Mouse (Mus musculus) forebrain, embryonic 14.5 days (tissue): Measurements from ENCODE around the gene Trim27. TPM values are rescaled to one million over a fixed set of nuclear protein-coding genes. Genes with fewer than 3 reads are reported as not detected.

ENCODE experiments used
- ATAC-seq: fragments of 200-750 bp; cut with Nextera tagmentation; 2 replicates; pipeline ENCODE4 v1.8.0; 2017; ENCODE audit warnings: mild to moderate bottlenecking, moderate library complexity
- DNase-seq: peaks from one replicate; pipeline ENCODE4 v3.0.0-alpha.2; 2015; ENCODE audit warnings: low spot score
- H3K27ac ChIP-seq: fragments of 300-500 bp; sonication (generic); 2 replicates; pipeline ENCODE4 v1.5.1; 2014; ENCODE audit warnings: low read depth, mild to moderate bottlenecking, control low read depth, low read length, moderate library complexity
- H3K27me3 ChIP-seq: fragments of 300-500 bp; sonication (generic); replicated peaks from 2 replicates; pipeline ENCODE4 v1.6.1; 2014; ENCODE audit warnings: low read length, control low read depth, mixed read lengths; ENCODE audit not compliant: control insufficient read depth, insufficient read depth
- H3K36me3 ChIP-seq: fragments of 300-500 bp; sonication (generic); 2 replicates; pipeline ENCODE4 v1.6.1; 2014; ENCODE audit warnings: low read length, control low read depth; ENCODE audit not compliant: control insufficient read depth, insufficient read depth
- H3K4me1 ChIP-seq: fragments of 300-500 bp; sonication (generic); 2 replicates; pipeline ENCODE4 v1.6.1; 2014; ENCODE audit warnings: antibody characterized with exemption, low read length, control low read depth; ENCODE audit not compliant: control insufficient read depth, insufficient read depth
- H3K4me2 ChIP-seq: fragments of 300-500 bp; sonication (generic); 2 replicates; pipeline ENCODE4 v1.6.1; 2014; ENCODE audit warnings: mild to moderate bottlenecking, control low read depth, low read length
- H3K4me3 ChIP-seq: fragments of 300-500 bp; sonication (generic); 2 replicates; pipeline ENCODE4 v1.5.1; 2014; ENCODE audit warnings: low read depth, low read length, control low read depth
- H3K9ac ChIP-seq: fragments of 300-500 bp; sonication (generic); 2 replicates; pipeline ENCODE4 v1.6.1; 2014; ENCODE audit warnings: mild to moderate bottlenecking, low read length, control low read depth, moderate library complexity
- H3K9me3 ChIP-seq: fragments of 300-500 bp; sonication (generic); replicated peaks from 2 replicates; pipeline ENCODE4 v1.6.1; 2016; ENCODE audit warnings: low read length, control low read depth, mixed read lengths; ENCODE audit not compliant: control insufficient read depth
- WGBS: fragments of 180-500 bp; shearing (Covaris S2); extraction: QIAGEN DNeasy Blood & Tissue Kit; methylation state at CpG from one replicate; pipeline ENCODE4 v1.1.7; 2014; 5-methylcytosine and 5-hydroxymethylcytosine counted together
- polyA plus RNA-seq: library from polyadenylated mRNA; unstranded; fragments of >200 nt; fragmentation: Nextera tagmentation; extraction: Ambion mirVana; gene quantifications from 2 replicates; pipeline ENCODE4 v1.2.1, GENCODE M21; 2014

The Trim27 gene
- polyA plus RNA-seq, 1 experiment from 2014 or later, result 82.3 TPM

GRCm38 (mm10) chr13:21197721-21198120 lies 18.5 kb downstream of the Trim27 start:
- H3K9me3 ChIP-seq, result no peaks in the 10 kb centered on the region
- no peak overlapping the region for H3K4me2 ChIP-seq
- no peak for DNase-seq
- no peaks in the 10 kb centered on the region; the same call in 1 of the 2 replicates for H3K4me1 ChIP-seq
- H3K27me3 ChIP-seq, result no peaks in the 10 kb centered on the region
- no peak overlapping the region for H3K27ac ChIP-seq
- WGBS, result 85% methylated on average over 5 of the region's 5 CpGs
- no peak overlapping the region for H3K9ac ChIP-seq
- H3K4me3 ChIP-seq, result no peak overlapping the region
- H3K36me3 ChIP-seq, result peaks cover 26% of the 10 kb centered on the region
- no peak for ATAC-seq

GRCm38 (mm10) chr13:21198313-21198712 lies 19.1 kb downstream of the Trim27 start:
- Histone ChIP-seq H3K9ac (no peak overlapping the region), H3K27me3 (no peaks in the 10 kb centered on the region), H3K27ac (no peak overlapping the region), H3K4me2 (no peak overlapping the region), H3K36me3 (peaks cover 20% of the 10 kb centered on the region), H3K4me3 (no peak overlapping the region), H3K4me1 (no peaks in the 10 kb centered on the region; the same call in 1 of the 2 replicates), H3K9me3 (no peaks in the 10 kb centered on the region)
- no peak for ATAC-seq
- DNase-seq, result no peak
- WGBS, result 69% methylated on average over 2 of the region's 2 CpGs

- no peaks in the 10 kb centered on the region for H3K27me3 ChIP-seq
- peak overlapping the region; percentile 66 for H3K4me3 ChIP-seq
- WGBS, result 3% methylated on average over 17 of the region's 17 CpGs
- peak overlapping the region; percentile 59 for H3K9ac ChIP-seq
- H3K4me2 ChIP-seq, result peak overlapping the region; percentile 60
- H3K36me3 ChIP-seq, result peaks cover 13% of the 10 kb centered on the region
- H3K4me1 ChIP-seq, result no peaks in the 10 kb centered on the region; the same call in 1 of the 2 replicates
- H3K9me3 ChIP-seq, result no peaks in the 10 kb centered on the region
- peak; percentile 62 for ATAC-seq
- H3K27ac ChIP-seq, result no peak overlapping the region
- no peak for DNase-seq
These were observed 20.1 kb downstream of the Trim27 start for GRCm38 (mm10) chr13:21199046-21200028.

- H3K4me1 ChIP-seq, result no peaks in the 10 kb centered on the region; the same call in 1 of the 2 replicates
- WGBS, result 4% methylated on average over 48 of the region's 48 CpGs
- ATAC-seq, result peak; percentile 98
These were observed 21.1 kb downstream of the Trim27 start for GRCm38 (mm10) chr13:21200043-21200999.

GRCm38 (mm10) chr13:21215275-21215983 lies 36.2 kb downstream of the Trim27 start:
- peak; percentile 76 for DNase-seq

More at GRCm38 (mm10) chr13:21200043-21200999, 21.1 kb downstream of the Trim27 start:
- H3K27me3 ChIP-seq, result no peaks in the 10 kb centered on the region
- peak overlapping the region; percentile 66 for H3K4me3 ChIP-seq
- H3K36me3 ChIP-seq, result peaks cover 4% of the 10 kb centered on the region; the same call in 1 of the 2 replicates
- no peak overlapping the region; the same call in 1 of the 2 replicates for H3K27ac ChIP-seq
- no peaks in the 10 kb centered on the region for H3K9me3 ChIP-seq
- DNase-seq, result peak; percentile 96
- H3K4me2 ChIP-seq, result peak overlapping the region; percentile 60
- H3K9ac ChIP-seq, result peak overlapping the region; percentile 66

GRCm38 (mm10) chr13:21216781-21217180 lies 37.5 kb downstream of the Trim27 start:
- no peak overlapping the region for H3K9ac ChIP-seq
- H3K27ac ChIP-seq, result no peak overlapping the region
- H3K4me3 ChIP-seq, result no peak overlapping the region
- 0 out of 2 replicates have a peak, but pooled peaks cover 4% of the 10 kb centered on the region for H3K27me3 ChIP-seq
- ATAC-seq (no peak), DNase-seq (no peak)
- no peaks in the 10 kb centered on the region for H3K9me3 ChIP-seq
- no peaks in the 10 kb centered on the region; the same call in none of the 2 replicates for H3K4me1 ChIP-seq
- H3K4me2 ChIP-seq, result no peak overlapping the region
- H3K36me3 ChIP-seq, result no peaks in the 10 kb centered on the region
- 54% methylated on average over 1 of the region's 1 CpGs for WGBS

More at GRCm38 (mm10) chr13:21215275-21215983, 36.2 kb downstream of the Trim27 start:
- Histone ChIP-seq H3K27me3 (0 out of 2 replicates have a peak, but pooled peaks cover 4% of the 10 kb centered on the region), H3K9me3 (no peaks in the 10 kb centered on the region), H3K4me1 (no peaks in the 10 kb centered on the region; the same call in 1 of the 2 replicates), H3K36me3 (no peaks in the 10 kb centered on the region), H3K4me2 (peak overlapping the region; percentile 45), H3K27ac (no peak overlapping the region), H3K9ac (no peak overlapping the region), H3K4me3 (peak overlapping the region; percentile 18)
- 2% methylated on average over 20 of the region's 20 CpGs for WGBS
- peak; percentile 92 for ATAC-seq

- peak overlapping the region; percentile 79 for H3K9ac ChIP-seq
- H3K4me1 ChIP-seq, result no peaks in the 10 kb centered on the region; the same call in none of the 2 replicates
- peak overlapping the region; percentile 54 for H3K4me3 ChIP-seq
- H3K9me3 ChIP-seq, result no peaks in the 10 kb centered on the region
- peak overlapping the region; percentile 89 for H3K27ac ChIP-seq
- ATAC-seq (peak; percentile 92), DNase-seq (peak; percentile 63)
- 0 out of 2 replicates have a peak, but pooled peaks cover 4% of the 10 kb centered on the region for H3K27me3 ChIP-seq
- H3K4me2 ChIP-seq, result peak overlapping the region; percentile 60
- no peaks in the 10 kb centered on the region for H3K36me3 ChIP-seq
- under 1% methylated on average over 20 of the region's 20 CpGs for WGBS
These were observed 42.6 kb downstream of the Trim27 start for GRCm38 (mm10) chr13:21221656-21222462.
